Mouse (Mus musculus): ENCODE data around the gene Ccdc28b. TPM values are rescaled to one million over a fixed set of nuclear protein-coding genes. Genes with fewer than 3 reads are reported as not detected.

Gene Ccdc28b
- polyA plus RNA-seq, 1 experiment from 2014 or later: 42.7 TPM

GRCm38 (mm10) chr4:129577688-129578087 lies 46.1 kb downstream of the Ccdc28b start:
- no peak overlapping the region for H3K4me3 ChIP-seq (ENCODE audit: low read length)
- H3K27ac ChIP-seq (ENCODE audit: low read length): no peak overlapping the region
- no peak overlapping the region for H3K4me2 ChIP-seq (ENCODE audit: low read depth, low read length)
- no peak overlapping the region for H3K9ac ChIP-seq (ENCODE audit: low read depth, low read length)
- ATAC-seq: no peak
- WGBS: 80% methylated on average over 7 of the region's 7 CpGs
- no peaks in the 10 kb centered on the region for H3K9me3 ChIP-seq (ENCODE audit: control insufficient read depth, low read length)
- H3K4me1 ChIP-seq (ENCODE audit: control insufficient read depth, insufficient read depth, low read length): no peaks in the 10 kb centered on the region
- H3K36me3 ChIP-seq (ENCODE audit: control insufficient read depth, insufficient read depth, low read length): no peaks in the 10 kb centered on the region
- H3K27me3 ChIP-seq (replicated peaks; ENCODE audit: control insufficient read depth, insufficient read depth, low read length): no peaks in the 10 kb centered on the region

GRCm38 (mm10) chr4:129576863-129577491 lies 46.8 kb downstream of the Ccdc28b start:
- WGBS: 34% methylated on average over 21 of the region's 21 CpGs
- Histone ChIP-seq H3K4me2 (ENCODE audit: low read depth, low read length) (no peak overlapping the region; the same call in 1 of the 2 replicates), H3K27ac (ENCODE audit: low read length) (no peak overlapping the region), H3K4me3 (ENCODE audit: low read length) (no peak overlapping the region), H3K27me3 (replicated peaks; ENCODE audit: control insufficient read depth, insufficient read depth, low read length) (no peaks in the 10 kb centered on the region), H3K9me3 (ENCODE audit: control insufficient read depth, low read length) (no peaks in the 10 kb centered on the region), H3K36me3 (ENCODE audit: control insufficient read depth, insufficient read depth, low read length) (no peaks in the 10 kb centered on the region), H3K9ac (ENCODE audit: low read depth, low read length) (peak overlapping the region; percentile 30; the same call in 1 of the 2 replicates), H3K4me1 (ENCODE audit: control insufficient read depth, insufficient read depth, low read length) (no peaks in the 10 kb centered on the region)
- peak; percentile 50; the same call in 1 of the 2 replicates for ATAC-seq

- H3K9me3 ChIP-seq (ENCODE audit: control insufficient read depth, low read length): no peaks in the 10 kb centered on the region
- 47% methylated on average over 7 of the region's 8 CpGs for WGBS
- ATAC-seq: peak; percentile 46; the same call in 1 of the 2 replicates
- no peak overlapping the region for H3K4me3 ChIP-seq (ENCODE audit: low read length)
- no peak overlapping the region for H3K4me2 ChIP-seq (ENCODE audit: low read depth, low read length)
- H3K36me3 ChIP-seq (ENCODE audit: control insufficient read depth, insufficient read depth, low read length): no peaks in the 10 kb centered on the region
- H3K27me3 ChIP-seq (replicated peaks; ENCODE audit: control insufficient read depth, insufficient read depth, low read length): no peaks in the 10 kb centered on the region
- H3K4me1 ChIP-seq (ENCODE audit: control insufficient read depth, insufficient read depth, low read length): no peaks in the 10 kb centered on the region
- no peak overlapping the region for H3K9ac ChIP-seq (ENCODE audit: low read depth, low read length)
- no peak overlapping the region for H3K27ac ChIP-seq (ENCODE audit: low read length)
These were observed 48.4 kb downstream of the Ccdc28b start for GRCm38 (mm10) chr4:129575171-129575844.

GRCm38 (mm10) chr4:129573430-129573829 lies 50.3 kb downstream of the Ccdc28b start, which contains the start of gene Lck:
Gene Lck, minus strand, starts transcription at chr4:129573641.
- no peaks in the 10 kb centered on the region for H3K36me3 ChIP-seq (ENCODE audit: control insufficient read depth, insufficient read depth, low read length)
- H3K4me2 ChIP-seq (ENCODE audit: low read depth, low read length): no peak within 1 kb of the TSS
- WGBS: 90% methylated on average over 8 of the region's 8 CpGs
- H3K9me3 ChIP-seq (ENCODE audit: control insufficient read depth, low read length): no peaks in the 10 kb centered on the region
- no peak for ATAC-seq
- H3K4me1 ChIP-seq (ENCODE audit: control insufficient read depth, insufficient read depth, low read length): no peaks in the 10 kb centered on the region
- no peak within 1 kb of the TSS for H3K4me3 ChIP-seq (ENCODE audit: low read length)
- no peaks in the 10 kb centered on the region for H3K27me3 ChIP-seq (replicated peaks; ENCODE audit: control insufficient read depth, insufficient read depth, low read length)
- no peak within 1 kb of the TSS for H3K27ac ChIP-seq (ENCODE audit: low read length)
- H3K9ac ChIP-seq (ENCODE audit: low read depth, low read length): no peak within 1 kb of the TSS

DNA sequence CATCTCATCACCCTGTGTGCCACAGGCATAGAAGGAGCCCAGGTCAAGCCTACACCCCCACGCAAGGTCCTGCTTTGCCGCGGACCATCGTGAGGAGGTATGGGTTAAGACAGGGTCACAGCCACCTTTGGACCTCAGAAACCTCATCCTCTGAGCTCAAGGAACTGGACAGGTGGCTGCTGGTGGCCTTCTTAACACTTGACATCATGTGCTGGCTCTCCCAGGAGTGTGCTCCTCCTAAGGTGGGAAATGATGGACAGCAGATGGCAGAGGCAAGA lies 50.7 kb downstream of the Ccdc28b start:
- Histone ChIP-seq H3K4me3 (ENCODE audit: low read length) (no peak overlapping the region), H3K9me3 (ENCODE audit: control insufficient read depth, low read length) (no peaks in the 10 kb centered on the region), H3K27ac (ENCODE audit: low read length) (no peak overlapping the region), H3K36me3 (ENCODE audit: control insufficient read depth, insufficient read depth, low read length) (no peaks in the 10 kb centered on the region), H3K27me3 (replicated peaks; ENCODE audit: control insufficient read depth, insufficient read depth, low read length) (no peaks in the 10 kb centered on the region), H3K4me2 (ENCODE audit: low read depth, low read length) (no peak overlapping the region), H3K9ac (ENCODE audit: low read depth, low read length) (no peak overlapping the region), H3K4me1 (ENCODE audit: control insufficient read depth, insufficient read depth, low read length) (no peaks in the 10 kb centered on the region)
- 94% methylated on average over 4 of the region's 4 CpGs for WGBS
- no peak for ATAC-seq

GRCm38 (mm10) chr4:129572236-129573092 lies 51.3 kb downstream of the Ccdc28b start:
- no peak for ATAC-seq
- H3K4me2 ChIP-seq (ENCODE audit: low read depth, low read length): no peak overlapping the region
- no peaks in the 10 kb centered on the region for H3K4me1 ChIP-seq (ENCODE audit: control insufficient read depth, insufficient read depth, low read length)
- no peak overlapping the region for H3K4me3 ChIP-seq (ENCODE audit: low read length)
- H3K27me3 ChIP-seq (replicated peaks; ENCODE audit: control insufficient read depth, insufficient read depth, low read length): no peaks in the 10 kb centered on the region
- no peaks in the 10 kb centered on the region for H3K9me3 ChIP-seq (ENCODE audit: control insufficient read depth, low read length)
- no peak overlapping the region for H3K27ac ChIP-seq (ENCODE audit: low read length)
- H3K36me3 ChIP-seq (ENCODE audit: control insufficient read depth, insufficient read depth, low read length): no peaks in the 10 kb centered on the region
- H3K9ac ChIP-seq (ENCODE audit: low read depth, low read length): no peak overlapping the region
- 73% methylated on average over 13 of the region's 13 CpGs for WGBS

DNA sequence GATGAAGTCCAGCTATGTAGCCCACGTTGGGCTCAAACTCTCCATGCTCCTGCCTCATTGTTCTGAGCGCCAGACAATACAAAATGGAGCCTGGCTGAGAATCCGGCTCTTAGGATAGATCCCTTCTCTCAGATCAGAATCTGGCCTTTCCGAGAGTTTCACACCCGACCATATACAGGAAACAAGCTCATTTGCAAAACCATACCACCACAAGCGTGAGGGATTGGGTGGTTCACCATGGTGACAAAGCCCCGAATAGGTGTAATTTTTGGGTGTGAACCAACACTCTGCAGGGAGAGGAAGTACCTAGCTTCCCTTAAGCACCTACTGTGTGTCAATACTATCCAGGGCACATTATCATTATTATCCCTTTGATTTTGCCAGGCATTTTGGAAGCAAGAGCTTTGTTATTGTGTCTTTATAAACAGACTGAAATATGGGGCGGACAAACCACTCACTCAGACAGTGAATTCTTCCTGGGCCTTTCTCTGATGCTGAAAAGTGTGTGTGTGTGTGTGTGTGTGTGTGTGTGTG lies 52.1 kb downstream of the Ccdc28b start:
- Histone ChIP-seq H3K27ac (ENCODE audit: low read length) (no peak overlapping the region), H3K9me3 (ENCODE audit: control insufficient read depth, low read length) (no peaks in the 10 kb centered on the region)
- 73% methylated on average over 8 of the region's 8 CpGs for WGBS

DNA sequence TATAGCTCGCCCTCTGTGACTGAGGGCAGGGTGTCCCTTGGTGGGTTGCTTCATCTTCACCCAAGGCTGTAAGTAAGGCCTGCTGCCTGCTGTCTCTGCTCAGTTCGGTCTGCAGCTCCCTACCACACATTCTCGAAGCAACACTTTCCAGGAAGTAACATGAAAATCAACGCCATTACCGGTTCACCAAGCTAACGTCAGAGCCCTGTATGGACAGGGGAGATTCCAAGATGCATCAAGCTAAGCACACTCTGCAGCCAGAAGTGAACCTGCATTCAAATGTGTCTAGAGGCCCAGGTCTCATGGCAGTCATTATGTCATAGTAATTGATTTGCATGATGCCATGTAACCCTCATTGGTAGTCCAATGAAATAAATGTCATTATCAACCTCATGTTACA lies 53.7 kb downstream of the Ccdc28b start:
- Histone ChIP-seq H3K4me1 (ENCODE audit: control insufficient read depth, insufficient read depth, low read length) (no peaks in the 10 kb centered on the region), H3K4me2 (ENCODE audit: low read depth, low read length) (no peak overlapping the region), H3K27me3 (replicated peaks; ENCODE audit: control insufficient read depth, insufficient read depth, low read length) (no peaks in the 10 kb centered on the region), H3K9ac (ENCODE audit: low read depth, low read length) (no peak overlapping the region), H3K27ac (ENCODE audit: low read length) (no peak overlapping the region), H3K36me3 (ENCODE audit: control insufficient read depth, insufficient read depth, low read length) (no peaks in the 10 kb centered on the region), H3K4me3 (ENCODE audit: low read length) (no peak overlapping the region), H3K9me3 (ENCODE audit: control insufficient read depth, low read length) (no peaks in the 10 kb centered on the region)
- WGBS: 85% methylated on average over 6 of the region's 6 CpGs
- ATAC-seq: no peak

More for the DNA sequence above, 52.1 kb downstream of the Ccdc28b start:
- Histone ChIP-seq H3K4me2 (ENCODE audit: low read depth, low read length) (no peak overlapping the region), H3K4me1 (ENCODE audit: control insufficient read depth, insufficient read depth, low read length) (no peaks in the 10 kb centered on the region), H3K9ac (ENCODE audit: low read depth, low read length) (no peak overlapping the region), H3K27me3 (replicated peaks; ENCODE audit: control insufficient read depth, insufficient read depth, low read length) (no peaks in the 10 kb centered on the region), H3K4me3 (ENCODE audit: low read length) (no peak overlapping the region), H3K36me3 (ENCODE audit: control insufficient read depth, insufficient read depth, low read length) (no peaks in the 10 kb centered on the region)
- ATAC-seq: no peak

All from intestine, embryonic 16.5 days (tissue).